Mouse (Mus musculus): Measurements from ENCODE around the gene Ephb2. TPM values are rescaled to one million over a fixed set of nuclear protein-coding genes. Genes with fewer than 3 reads are reported as not detected.

Ephb2 gene
- total and polyA plus RNA-seq, 3 experiments: 0.08 TPM; not detected in 2

- in situ Hi-C loops (cut with MboI; ENCODE audit: low pct_ligation_motif_present, low pct_unique_long_range_greater_than_20kb, low sequenced_read_pairs): no loop called here
- H3K27me3 ChIP-seq (replicated peaks): peaks cover 23% of the 10 kb centered on the region
- H3K79me2 ChIP-seq (replicated peaks; ENCODE audit: control insufficient read depth, extremely low read depth, insufficient read depth, poor library complexity, severe bottlenecking): no peaks in the 10 kb centered on the region
- no peaks in the 10 kb centered on the region for H3K36me3 ChIP-seq (replicated peaks in 1 of 2; ENCODE audit: control insufficient read depth in 1 of 2, insufficient read depth in 1 of 2, low read length in 1 of 2)
- no peak overlapping the region for H3K27ac ChIP-seq (ENCODE audit: insufficient read depth, low read depth)
- no peak for DNase-seq (ENCODE audit: extremely low read depth)
- H3K4me2 ChIP-seq (ENCODE audit: insufficient read depth, low read depth, poor library complexity, severe bottlenecking): no peak overlapping the region
- H3K9ac ChIP-seq (ENCODE audit: insufficient read depth, low read depth): no peak overlapping the region
- no peak for TF ChIP-seq NELFE (IDR thresholded peaks at IDR 0.05; ENCODE audit: low read depth, low read length)
- no peak for TF ChIP-seq NRF1 (IDR thresholded peaks at IDR 0.05; ENCODE audit: low read depth, low read length)
- TF ChIP-seq JUN (IDR thresholded peaks at IDR 0.05; ENCODE audit: insufficient read depth, low read depth, low read length): no peak
- no peak for TF ChIP-seq MYC (IDR thresholded peaks at IDR 0.05; ENCODE audit: low read depth, low read length)
- no peak for TF ChIP-seq MXI1 (IDR thresholded peaks at IDR 0.05; ENCODE audit: low read depth, low read length)
- no peak for TF ChIP-seq ZC3H11A (IDR thresholded peaks at IDR 0.05; ENCODE audit: low read depth, low read length)
- no peak for TF ChIP-seq E2F4 (IDR thresholded peaks at IDR 0.05; ENCODE audit: insufficient replicate concordance, low read depth, low read length)
- no peak for TF ChIP-seq CTCF (conservative IDR thresholded peaks at IDR 0.05 in 1 of 2, IDR thresholded peaks at IDR 0.05 in 1 of 2; ENCODE audit: low read depth in 2 of 2, low read length in 2 of 2)
- no peak for TF ChIP-seq JUND (conservative IDR thresholded peaks at IDR 0.05; ENCODE audit: low read depth, low read length)
- no peak for TF ChIP-seq USF1 (IDR thresholded peaks at IDR 0.05; ENCODE audit: low read depth, low read length)
- no peak for TF ChIP-seq PAX5 (IDR thresholded peaks at IDR 0.05; ENCODE audit: low read length)
- TF ChIP-seq KAT2A (IDR thresholded peaks at IDR 0.05; ENCODE audit: insufficient replicate concordance, low read length): no peak
- H3K4me1 ChIP-seq (ENCODE audit: control insufficient read depth in 1 of 2, insufficient read depth in 2 of 2): peaks cover 8 to 29% of the 10 kb centered on the region in 2 experiments
- dilution Hi-C loops (cut with MboI; ENCODE audit: extremely low pct_ligation_motif_present, extremely low pct_unique_long_range_greater_than_20kb, low sequenced_read_pairs): no loop called here
- H3K4me3 ChIP-seq (replicated peaks in 1 of 3; ENCODE audit: low read depth in 2 of 3, low read length in 2 of 3, poor library complexity in 1 of 3): no peak overlapping the region
- H3K9me3 ChIP-seq (replicated peaks; ENCODE audit: low read length): peaks cover 13% of the 10 kb centered on the region
Measured at GRCm38 (mm10) chr4:136772952-136773584, 62.7 kb downstream of the Ephb2 start.

DNA sequence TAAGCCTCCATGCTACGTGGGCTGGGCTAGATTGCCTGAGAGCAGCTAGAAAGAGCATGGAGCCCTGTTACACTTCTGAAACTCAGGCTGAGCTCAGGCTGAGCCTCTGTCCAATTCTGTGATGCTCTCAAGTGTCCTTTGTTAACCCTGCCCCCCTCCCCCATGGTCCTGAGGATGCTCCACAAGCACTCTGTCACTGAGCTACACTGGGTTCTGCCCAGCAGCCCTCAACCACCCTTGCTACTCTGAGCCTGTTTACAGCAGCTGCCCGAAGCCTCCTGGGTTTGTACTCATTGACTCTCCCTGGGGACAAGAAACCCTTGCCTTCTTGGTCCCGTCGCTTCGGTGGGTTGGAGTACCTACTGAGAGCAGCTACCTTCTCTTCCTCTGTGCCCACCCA, 63.5 kb downstream of the Ephb2 start:
- H3K36me3 ChIP-seq (replicated peaks in 1 of 2; ENCODE audit: control insufficient read depth in 1 of 2, insufficient read depth in 1 of 2, low read length in 1 of 2): no peaks in the 10 kb centered on the region
- in situ Hi-C loops (cut with MboI; ENCODE audit: low pct_ligation_motif_present, low pct_unique_long_range_greater_than_20kb, low sequenced_read_pairs): no loop called here
- no peaks in the 10 kb centered on the region for H3K79me2 ChIP-seq (replicated peaks; ENCODE audit: control insufficient read depth, extremely low read depth, insufficient read depth, poor library complexity, severe bottlenecking)
- H3K27me3 ChIP-seq (replicated peaks): peaks cover 19% of the 10 kb centered on the region
- DNase-seq (ENCODE audit: extremely low read depth): peak; percentile 25
- H3K4me2 ChIP-seq (ENCODE audit: insufficient read depth, low read depth, poor library complexity, severe bottlenecking): no peak overlapping the region
- no peak overlapping the region for H3K4me3 ChIP-seq (replicated peaks in 1 of 3; ENCODE audit: low read depth in 2 of 3, low read length in 2 of 3, poor library complexity in 1 of 3)
- dilution Hi-C loops (cut with MboI; ENCODE audit: extremely low pct_ligation_motif_present, extremely low pct_unique_long_range_greater_than_20kb, low sequenced_read_pairs): no loop called here
- H3K27ac ChIP-seq (ENCODE audit: insufficient read depth, low read depth): no peak overlapping the region
- H3K9me3 ChIP-seq (replicated peaks; ENCODE audit: low read length): peaks cover 20% of the 10 kb centered on the region
- H3K4me1 ChIP-seq (ENCODE audit: control insufficient read depth in 1 of 2, insufficient read depth in 2 of 2): peaks cover 8 to 29% of the 10 kb centered on the region in 2 experiments
- TF ChIP-seq MAZ (IDR thresholded peaks at IDR 0.05; ENCODE audit: low read depth, low read length) (no peak), POLR2A (IDR thresholded peaks at IDR 0.05; ENCODE audit: low read depth, low read length) (no peak), POLR2AphosphoS2 (IDR thresholded peaks at IDR 0.05; ENCODE audit: low read depth, low read length) (no peak), TBP (conservative IDR thresholded peaks at IDR 0.05; ENCODE audit: low read depth, low read length) (no peak), SMC3 (IDR thresholded peaks at IDR 0.05; ENCODE audit: low read depth, low read length) (no peak), JUN (IDR thresholded peaks at IDR 0.05; ENCODE audit: insufficient read depth, low read depth, low read length) (no peak), PAX5 (IDR thresholded peaks at IDR 0.05; ENCODE audit: low read length) (no peak), EP300 (IDR thresholded peaks at IDR 0.05; ENCODE audit: low read length) (no peak), IRF4 (IDR thresholded peaks at IDR 0.05; ENCODE audit: low read depth, low read length) (no peak), BHLHE40 (IDR thresholded peaks at IDR 0.05; ENCODE audit: low read depth, low read length) (no peak)
- H3K9ac ChIP-seq (ENCODE audit: insufficient read depth, low read depth): no peak overlapping the region
